Mouse (Mus musculus) CH12.LX (cell line): ENCODE data around the gene Hpn. TPM values are rescaled to one million over a fixed set of nuclear protein-coding genes. Genes with fewer than 3 reads are reported as not detected.
A peak's percentile ranks its signal among the peaks of the same experiment; 100 is the strongest.

Experiments
- DNase-seq: peaks from one replicate; pipeline ENCODE4 v3.0.0-alpha.2; 2013; ENCODE audit errors: extremely low read depth
- H3K27ac ChIP-seq: 2 replicates; pipeline ENCODE4 v1.5.1; 2012; ENCODE audit warnings: low read depth, mild to moderate bottlenecking, control low read depth, moderate library complexity; ENCODE audit not compliant: insufficient read depth
- H3K27me3 ChIP-seq: replicated peaks from 2 replicates; pipeline ENCODE3; 2012; ENCODE audit warnings: inconsistent platforms
- H3K36me3 ChIP-seq, 2 experiments: replicated peaks in 1 of 2; 2 replicates each; pipeline versions ENCODE3 to v1.6.1; 2012; ENCODE audit warnings: inconsistent platforms in 1 of 2, low read length in 1 of 2, mild to moderate bottlenecking in 1 of 2, mixed read lengths in 1 of 2, moderate library complexity in 1 of 2; ENCODE audit not compliant: control insufficient read depth in 1 of 2, insufficient read depth in 1 of 2
- H3K4me1 ChIP-seq, 2 experiments: 2 replicates each; pipeline ENCODE4 v1.6.1; 2012; ENCODE audit warnings: inconsistent platforms in 1 of 2, moderate library complexity in 1 of 2; ENCODE audit not compliant: insufficient read depth in 2 of 2, control insufficient read depth in 1 of 2
- H3K4me2 ChIP-seq: 2 replicates; pipeline ENCODE4 v1.6.1; 2012; ENCODE audit warnings: low read depth, mild to moderate bottlenecking, control low read depth; ENCODE audit not compliant: poor library complexity, insufficient read depth, severe bottlenecking
- H3K4me3 ChIP-seq, 3 experiments: fragments of 150-350 bp in 1 of 3; sonication (generic) in 1 of 3; replicated peaks in 1 of 3; 2 replicates each; pipeline versions ENCODE3 to v1.5.1; 2011 to 2012; ENCODE audit warnings: low read depth in 2 of 3, low read length in 2 of 3, mild to moderate bottlenecking in 2 of 3, moderate library complexity in 2 of 3, control low read depth in 1 of 3, improper control_type of control experiment in 1 of 3, inconsistent platforms in 1 of 3, mixed read lengths in 1 of 3; ENCODE audit not compliant: poor library complexity in 1 of 3
- H3K79me2 ChIP-seq: replicated peaks from 2 replicates; pipeline ENCODE4 v1.6.1; 2012; ENCODE audit warnings: mild to moderate bottlenecking, moderate library complexity; ENCODE audit not compliant: control insufficient read depth, poor library complexity, insufficient read depth, severe bottlenecking; ENCODE audit errors: extremely low read depth
- H3K9ac ChIP-seq: 2 replicates; pipeline ENCODE4 v1.6.1; 2012; ENCODE audit warnings: low read depth, mild to moderate bottlenecking, control low read depth, moderate library complexity; ENCODE audit not compliant: insufficient read depth
- H3K9me3 ChIP-seq: replicated peaks from 2 replicates; pipeline ENCODE3; 2012; ENCODE audit warnings: low read length, inconsistent platforms, mixed read lengths
- CHD1 ChIP-seq: IDR thresholded peaks from 2 replicates; pipeline ENCODE4 v1.6.1; 2012; ENCODE audit warnings: low read depth, low read length, improper control_type of control experiment, inconsistent platforms
- CHD2 ChIP-seq: IDR thresholded peaks from 2 replicates; pipeline ENCODE4 v1.6.1; 2011; ENCODE audit warnings: low read length, improper control_type of control experiment
- CTCF ChIP-seq, 2 experiments: IDR thresholded peaks in 1 of 2; conservative IDR thresholded peaks in 1 of 2; 2 replicates each; pipeline ENCODE4 v1.5.1; 2011 to 2012; ENCODE audit warnings: low read depth in 2 of 2, low read length in 2 of 2, improper control_type of control experiment in 1 of 2, inconsistent platforms in 1 of 2, mild to moderate bottlenecking in 1 of 2, moderate library complexity in 1 of 2
- E2F4 ChIP-seq: IDR thresholded peaks from 2 replicates; pipeline ENCODE4 v1.6.1; 2011; ENCODE audit warnings: low read depth, low read length, improper control_type of control experiment; ENCODE audit not compliant: insufficient replicate concordance
- ELF1 ChIP-seq: IDR thresholded peaks from 2 replicates; pipeline ENCODE4 v1.6.1; 2014; ENCODE audit warnings: low read depth, mild to moderate bottlenecking, inconsistent platforms, low read length, improper control_type of control experiment
- ETS1 ChIP-seq: conservative IDR thresholded peaks from 2 replicates; pipeline ENCODE4 v1.6.1; 2012; ENCODE audit warnings: low read depth, mild to moderate bottlenecking, inconsistent platforms, low read length, improper control_type of control experiment, moderate library complexity
- GABPA ChIP-seq: IDR thresholded peaks from 2 replicates; pipeline ENCODE4 v1.6.1; 2012; ENCODE audit warnings: low read depth, low read length, improper control_type of control experiment, inconsistent platforms; ENCODE audit not compliant: insufficient replicate concordance
- HCFC1 ChIP-seq: IDR thresholded peaks from 2 replicates; pipeline ENCODE4 v1.6.1; 2012; ENCODE audit warnings: low read depth, mild to moderate bottlenecking, inconsistent platforms, low read length, improper control_type of control experiment
- IRF4 ChIP-seq: IDR thresholded peaks from 2 replicates; pipeline ENCODE4 v1.6.1; 2014; ENCODE audit warnings: low read depth, mild to moderate bottlenecking, inconsistent platforms, low read length, improper control_type of control experiment
- JUN ChIP-seq: IDR thresholded peaks from 2 replicates; pipeline ENCODE4 v1.6.1; 2011; ENCODE audit warnings: low read depth, mild to moderate bottlenecking, low read length, improper control_type of control experiment, moderate library complexity; ENCODE audit not compliant: insufficient read depth
- JUND ChIP-seq: conservative IDR thresholded peaks from 2 replicates; pipeline ENCODE4 v1.6.1; 2011; ENCODE audit warnings: low read depth, low read length, improper control_type of control experiment
- KAT2A ChIP-seq: IDR thresholded peaks from 2 replicates; pipeline ENCODE4 v1.6.1; 2012; ENCODE audit warnings: low read length, improper control_type of control experiment, inconsistent platforms; ENCODE audit not compliant: insufficient replicate concordance
- MAFK ChIP-seq: IDR thresholded peaks from 2 replicates; pipeline ENCODE4 v1.6.1; 2011; ENCODE audit warnings: low read length, improper control_type of control experiment; ENCODE audit not compliant: insufficient replicate concordance
- MAX ChIP-seq: IDR thresholded peaks from 2 replicates; pipeline ENCODE4 v1.6.1; 2011; ENCODE audit warnings: low read length, improper control_type of control experiment
- MAZ ChIP-seq: IDR thresholded peaks from 2 replicates; pipeline ENCODE4 v1.6.1; 2012; ENCODE audit warnings: low read depth, mild to moderate bottlenecking, inconsistent platforms, low read length, improper control_type of control experiment, moderate library complexity
- MEF2A ChIP-seq: IDR thresholded peaks from 2 replicates; pipeline ENCODE4 v1.6.1; 2014; ENCODE audit warnings: low read depth, mild to moderate bottlenecking, inconsistent platforms, low read length, improper control_type of control experiment, borderline replicate concordance
- MYC ChIP-seq: IDR thresholded peaks from 2 replicates; pipeline ENCODE4 v1.6.1; 2011; ENCODE audit warnings: low read depth, mild to moderate bottlenecking, improper control_type of control experiment, low read length
- NELFE ChIP-seq: IDR thresholded peaks from 2 replicates; pipeline ENCODE4 v1.6.1; 2011; ENCODE audit warnings: low read depth, low read length, improper control_type of control experiment
- NRF1 ChIP-seq: IDR thresholded peaks from 2 replicates; pipeline ENCODE4 v1.6.1; 2014; ENCODE audit warnings: low read depth, mild to moderate bottlenecking, inconsistent platforms, low read length, improper control_type of control experiment, moderate library complexity
- POLR2A ChIP-seq: IDR thresholded peaks from 2 replicates; pipeline ENCODE4 v1.6.1; 2011; ENCODE audit warnings: low read depth, mild to moderate bottlenecking, improper control_type of control experiment, low read length
- POLR2AphosphoS2 ChIP-seq: IDR thresholded peaks from 2 replicates; pipeline ENCODE4 v1.6.1; 2011; ENCODE audit warnings: low read depth, low read length, improper control_type of control experiment
- RAD21 ChIP-seq: IDR thresholded peaks from 2 replicates; pipeline ENCODE4 v1.6.1; 2011; ENCODE audit warnings: low read depth, mild to moderate bottlenecking, low read length, improper control_type of control experiment, moderate library complexity
- RCOR1 ChIP-seq: conservative IDR thresholded peaks from 2 replicates; pipeline ENCODE4 v1.6.1; 2012; ENCODE audit warnings: low read depth, mild to moderate bottlenecking, inconsistent platforms, low read length, improper control_type of control experiment
- SIN3A ChIP-seq: IDR thresholded peaks from 2 replicates; pipeline ENCODE4 v1.6.1; 2012; ENCODE audit warnings: low read length, improper control_type of control experiment, inconsistent platforms
- SMC3 ChIP-seq: IDR thresholded peaks from 2 replicates; pipeline ENCODE4 v1.6.1; 2011; ENCODE audit warnings: low read depth, low read length, improper control_type of control experiment
- TBP ChIP-seq: conservative IDR thresholded peaks from 2 replicates; pipeline ENCODE4 v1.6.1; 2011; ENCODE audit warnings: low read depth, low read length, improper control_type of control experiment
- TCF12 ChIP-seq: IDR thresholded peaks from 2 replicates; pipeline ENCODE4 v1.6.1; 2014; ENCODE audit warnings: low read depth, mild to moderate bottlenecking, inconsistent platforms, low read length, improper control_type of control experiment
- UBTF ChIP-seq: IDR thresholded peaks from 2 replicates; pipeline ENCODE4 v1.6.1; 2012; ENCODE audit warnings: low read depth, mild to moderate bottlenecking, inconsistent platforms, low read length, improper control_type of control experiment, moderate library complexity
- USF1 ChIP-seq: IDR thresholded peaks from 2 replicates; pipeline ENCODE4 v1.6.1; 2014; ENCODE audit warnings: low read depth, mild to moderate bottlenecking, inconsistent platforms, low read length, improper control_type of control experiment
- USF2 ChIP-seq: conservative IDR thresholded peaks from 2 replicates; pipeline ENCODE4 v1.6.1; 2011; ENCODE audit warnings: low read depth, low read length, improper control_type of control experiment
- ZMIZ1 ChIP-seq: IDR thresholded peaks from 2 replicates; pipeline ENCODE4 v1.6.1; 2012; ENCODE audit warnings: low read depth, mild to moderate bottlenecking, inconsistent platforms, low read length, improper control_type of control experiment
- ZNF384 ChIP-seq: IDR thresholded peaks from 2 replicates; pipeline ENCODE4 v1.6.1; 2012; ENCODE audit warnings: low read depth, low read length, improper control_type of control experiment, inconsistent platforms
- dilution Hi-C: fragments of 300-500 bp; cut with MboI; formaldehyde crosslinking; loops from 2 replicates; pipeline ENCODE4 v1.14.3; 2020; ENCODE audit warnings: low sequenced_read_pairs; ENCODE audit not compliant: extremely low pct_unique_long_range_greater_than_20kb, extremely low pct_ligation_motif_present
- in situ Hi-C: fragments of 300-500 bp; cut with MboI; formaldehyde crosslinking; loops from 3 replicates; pipeline ENCODE4 v1.14.3; 2019; ENCODE audit warnings: low sequenced_read_pairs, low pct_ligation_motif_present, low pct_unique_long_range_greater_than_20kb, mixed read lengths
- polyA plus RNA-seq: library from polyadenylated mRNA; unstranded; fragments of >175 nt; gene quantifications from 2 replicates; pipeline ENCODE4 v1.2.1, GENCODE M21; 2012; ENCODE audit warnings: low read depth; ENCODE audit not compliant: insufficient read length
- total RNA-seq, 2 experiments: library from RNA; depleted of rRNA; stranded (reverse); fragments of 300-350 nt in 1 of 2; fragments of >200 nt in 1 of 2; gene quantifications; 2 replicates each; pipeline ENCODE4 v1.2.3; 2012 to 2014

Gene Hpn
- total and polyA plus RNA-seq, 3 experiments, result 3.0 to 16.7 (median 8.7) TPM

DNA sequence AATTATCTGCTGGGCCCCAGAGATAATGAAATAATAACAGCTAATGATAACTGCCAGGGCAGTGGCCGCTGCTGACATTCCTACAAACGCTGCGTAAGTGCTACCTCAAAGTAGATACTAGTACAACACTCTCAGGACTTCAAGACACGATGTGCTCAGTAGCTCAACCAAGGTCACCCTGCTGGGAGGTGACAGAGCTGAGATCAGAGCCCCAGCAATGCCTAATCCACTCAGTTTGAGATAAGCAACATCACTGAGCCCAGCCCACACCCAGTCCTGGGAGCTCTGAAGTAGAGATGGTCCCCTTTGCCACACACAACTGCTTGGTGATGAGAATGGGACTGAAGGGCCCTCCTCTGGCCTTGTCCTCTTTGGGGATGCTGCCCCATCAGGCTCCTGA is 25.2 kb upstream of the Hpn start:
- Histone ChIP-seq H3K4me1 (no peaks in the 10 kb centered on the region), H3K4me2 (no peak overlapping the region), H3K9me3 (peaks cover 2% of the 10 kb centered on the region), H3K9ac (no peak overlapping the region), H3K79me2 (peaks cover 7% of the 10 kb centered on the region), H3K4me3 (no peak overlapping the region), H3K36me3 (peaks cover 87 to 98% of the 10 kb centered on the region in 2 experiments), H3K27ac (no peak overlapping the region), H3K27me3 (no peaks in the 10 kb centered on the region)
- TF ChIP-seq NELFE, result no peak
- TF ChIP-seq POLR2A, result no peak; the same call in 1 of the 2 replicates
- no peak for TF ChIP-seq CHD2
- TF ChIP-seq MAX, result no peak
- no peak for TF ChIP-seq SMC3
- no peak for TF ChIP-seq MEF2A
- no peak for TF ChIP-seq SIN3A
- no peak for TF ChIP-seq TCF12
- no peak for TF ChIP-seq JUND
- TF ChIP-seq ZNF384, result no peak
- TF ChIP-seq NRF1, result no peak
- TF ChIP-seq RAD21, result no peak
- TF ChIP-seq CHD1, result no peak
- no peak for TF ChIP-seq MAFK
- TF ChIP-seq E2F4, result no peak
- TF ChIP-seq POLR2AphosphoS2, result no peak
- no peak for TF ChIP-seq MYC
- in situ Hi-C loops (loop anchor here (5.0 kb wide), 1 partner anchor 37 kb away; no protein-coding TSS in a partner anchor), dilution Hi-C loops (no loop called here)
- no peak for DNase-seq

DNA sequence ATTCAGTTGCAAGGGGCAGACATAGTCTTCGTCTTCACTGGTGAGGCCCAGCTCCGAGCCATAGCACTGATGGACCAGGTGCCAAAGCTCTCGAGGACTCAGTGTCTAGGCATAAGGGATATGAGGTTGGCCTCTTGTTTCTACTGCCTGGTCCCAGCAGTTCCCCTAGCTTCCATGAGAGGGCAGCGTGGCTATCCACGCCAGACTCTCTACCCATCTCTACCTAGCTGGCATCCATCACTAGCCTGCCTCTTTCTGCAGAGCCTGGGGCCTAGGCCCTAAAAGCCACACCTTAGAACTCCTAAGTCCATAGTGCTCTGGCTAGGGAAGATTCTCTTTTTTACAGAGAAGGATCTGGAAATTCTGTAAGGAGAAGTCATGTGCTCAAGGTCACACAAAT is 24.7 kb upstream of the Hpn start:
- H3K4me1 ChIP-seq, result no peaks in the 10 kb centered on the region
- no peaks in the 10 kb centered on the region for H3K9me3 ChIP-seq
- no peak overlapping the region for H3K27ac ChIP-seq
- DNase-seq, result peak; percentile 48
- H3K9ac ChIP-seq, result no peak overlapping the region
- H3K4me3 ChIP-seq, result no peak overlapping the region
- H3K27me3 ChIP-seq, result no peaks in the 10 kb centered on the region
- H3K79me2 ChIP-seq, result peaks cover 2% of the 10 kb centered on the region
- no peak overlapping the region for H3K4me2 ChIP-seq
- dilution Hi-C loops (no loop called here), in situ Hi-C loops (loop anchor here (5.0 kb wide), 1 partner anchor 38 kb away; no protein-coding TSS in a partner anchor)
- H3K36me3 ChIP-seq, result peaks cover 93 to 98% of the 10 kb centered on the region in 2 experiments
- TF ChIP-seq MAZ (no peak), CTCF (conservative IDR thresholded peaks at IDR 0.05 in 1 of 2, IDR thresholded peaks at IDR 0.05 in 1 of 2; ENCODE audit: low read depth in 2 of 2, low read length in 2 of 2) (peak; percentile 64 to 86; a peak in 3 of 4 replicates), ZMIZ1 (no peak), POLR2AphosphoS2 (no peak), IRF4 (no peak), E2F4 (no peak), KAT2A (no peak), MYC (no peak), CHD1 (no peak), ELF1 (no peak), ETS1 (no peak), JUN (no peak), USF1 (no peak), NRF1 (no peak), TBP (no peak), GABPA (no peak), RCOR1 (no peak), CHD2 (no peak), USF2 (no peak), HCFC1 (no peak), UBTF (no peak), TCF12 (no peak), MAFK (no peak), JUND (no peak)
